Mouse (Mus musculus) hindbrain, embryonic 13.5 days (tissue): Measurements from ENCODE around the gene Pde2a. TPM values are rescaled to one million over a fixed set of nuclear protein-coding genes. Genes with fewer than 3 reads are reported as not detected.

ENCODE experiments used
- ATAC-seq: fragments of 200-750 bp; cut with Nextera tagmentation; 2 replicates; pipeline ENCODE4 v1.8.0; 2017; ENCODE audit warnings: moderate TSS enrichment; ENCODE audit not compliant: low FRiP score
- H3K27ac ChIP-seq: fragments of 300-500 bp; sonication (generic); 2 replicates; pipeline ENCODE4 v1.5.1; 2015; ENCODE audit warnings: inconsistent platforms, mild to moderate bottlenecking, moderate library complexity
- H3K27me3 ChIP-seq: fragments of 300-500 bp; sonication (generic); 2 replicates; pipeline ENCODE4 v1.6.1; 2015; ENCODE audit warnings: mild to moderate bottlenecking, inconsistent platforms
- H3K36me3 ChIP-seq: fragments of 300-500 bp; sonication (generic); 2 replicates; pipeline ENCODE4 v1.6.1; 2015; ENCODE audit warnings: mild to moderate bottlenecking, inconsistent platforms
- H3K4me1 ChIP-seq: fragments of 300-500 bp; sonication (generic); replicated peaks from 2 replicates; pipeline ENCODE4 v1.6.1; 2015; ENCODE audit warnings: inconsistent platforms
- H3K4me2 ChIP-seq: fragments of 300-500 bp; sonication (generic); 2 replicates; pipeline ENCODE4 v1.6.1; 2015; ENCODE audit warnings: inconsistent platforms, mild to moderate bottlenecking, moderate library complexity
- H3K4me3 ChIP-seq: fragments of 300-500 bp; sonication (generic); 2 replicates; pipeline ENCODE4 v1.5.1; 2015; ENCODE audit warnings: mild to moderate bottlenecking, inconsistent platforms
- H3K9ac ChIP-seq: fragments of 300-500 bp; sonication (generic); 2 replicates; pipeline ENCODE4 v1.6.1; 2015; ENCODE audit warnings: mild to moderate bottlenecking, inconsistent platforms
- H3K9me3 ChIP-seq: fragments of 300-500 bp; sonication (generic); 2 replicates; pipeline ENCODE4 v1.6.1; 2016; ENCODE audit warnings: inconsistent platforms
- WGBS: fragments of 180-500 bp; shearing (Covaris S2); methylation state at CpG from one replicate; pipeline ENCODE4 v1.1.7; 2015; 5-methylcytosine and 5-hydroxymethylcytosine counted together
- polyA plus RNA-seq: library from polyadenylated mRNA; unstranded; fragments of >200 nt; fragmentation: Nextera tagmentation; extraction: Ambion mirVana; gene quantifications from 2 replicates; pipeline ENCODE4 v1.2.1, GENCODE M21; 2015

Gene Pde2a
- polyA plus RNA-seq, 1 experiment from 2014 or later = 28.8 TPM

DNA sequence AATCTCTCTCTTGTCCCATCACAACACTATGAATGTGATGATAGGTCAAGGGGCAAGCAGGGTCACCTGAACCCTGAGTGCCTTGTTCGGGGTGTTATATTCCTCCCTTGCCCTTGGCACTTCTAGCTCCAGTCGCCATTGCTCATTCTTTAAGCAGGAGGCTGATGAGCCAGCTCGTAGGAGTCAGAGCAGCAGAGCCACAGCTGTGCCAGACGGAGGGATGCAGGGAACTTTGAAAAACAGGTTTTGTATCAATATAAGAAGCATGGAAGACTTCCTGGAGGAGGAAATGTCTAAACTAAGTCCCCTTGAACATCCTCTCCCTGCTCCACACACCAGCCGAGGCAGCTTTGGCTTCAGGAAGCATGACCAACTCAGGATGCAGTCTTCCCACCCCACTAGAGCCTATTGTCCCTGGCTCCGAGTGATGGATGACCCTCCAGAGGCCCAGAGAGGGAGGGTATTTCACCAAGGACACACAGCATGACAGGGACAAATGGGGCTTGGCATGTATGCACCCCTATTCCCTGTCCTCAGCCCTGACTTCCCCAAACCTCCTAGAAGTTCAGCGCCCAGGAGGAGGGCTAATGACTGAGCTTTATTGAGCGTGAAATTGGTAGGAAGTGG, 60.5 kb downstream of the Pde2a start:
- peaks cover 35% of the 10 kb centered on the region for H3K4me1 ChIP-seq
- WGBS = 47% methylated on average over 8 of the region's 8 CpGs
- H3K9ac ChIP-seq = no peak overlapping the region
- no peak overlapping the region for H3K27ac ChIP-seq
- H3K9me3 ChIP-seq = no peaks in the 10 kb centered on the region
- no peaks in the 10 kb centered on the region; the same call in 1 of the 2 replicates for H3K36me3 ChIP-seq
- no peaks in the 10 kb centered on the region for H3K27me3 ChIP-seq
- H3K4me2 ChIP-seq = no peak overlapping the region
- H3K4me3 ChIP-seq = no peak overlapping the region
- peak; percentile 68 for ATAC-seq

DNA sequence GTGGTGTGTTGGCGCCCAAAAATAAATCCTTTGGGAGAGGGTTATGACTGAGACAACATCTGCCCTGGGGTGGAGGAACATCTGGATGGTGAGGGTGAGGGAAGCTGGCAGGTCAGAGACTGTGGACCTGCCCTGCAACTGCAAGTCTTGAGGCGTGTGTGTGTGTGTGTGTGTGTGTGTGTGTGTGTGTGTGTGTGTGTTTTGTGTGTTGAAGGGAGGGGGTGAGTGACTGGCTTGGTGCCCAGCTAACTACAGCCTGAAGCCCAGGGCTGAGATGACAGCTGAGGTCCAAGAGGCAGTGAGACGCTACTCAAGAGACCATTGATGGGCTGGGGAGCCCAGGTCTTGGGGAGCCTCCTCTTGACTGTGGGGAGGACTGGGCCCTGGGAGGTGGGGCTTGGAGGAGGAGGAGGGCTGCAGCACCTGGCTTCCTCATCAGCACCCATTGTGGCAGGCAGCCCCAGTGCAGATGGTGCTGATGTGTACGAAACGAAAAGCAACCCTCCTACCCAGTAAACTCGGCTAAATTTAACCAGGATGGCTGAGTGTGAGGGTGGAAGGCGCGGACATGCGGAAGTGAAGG, 61.1 kb downstream of the Pde2a start:
- WGBS = 61% methylated on average over 9 of the region's 9 CpGs
- ATAC-seq = peak; percentile 44
- peaks cover 32% of the 10 kb centered on the region for H3K4me1 ChIP-seq

DNA sequence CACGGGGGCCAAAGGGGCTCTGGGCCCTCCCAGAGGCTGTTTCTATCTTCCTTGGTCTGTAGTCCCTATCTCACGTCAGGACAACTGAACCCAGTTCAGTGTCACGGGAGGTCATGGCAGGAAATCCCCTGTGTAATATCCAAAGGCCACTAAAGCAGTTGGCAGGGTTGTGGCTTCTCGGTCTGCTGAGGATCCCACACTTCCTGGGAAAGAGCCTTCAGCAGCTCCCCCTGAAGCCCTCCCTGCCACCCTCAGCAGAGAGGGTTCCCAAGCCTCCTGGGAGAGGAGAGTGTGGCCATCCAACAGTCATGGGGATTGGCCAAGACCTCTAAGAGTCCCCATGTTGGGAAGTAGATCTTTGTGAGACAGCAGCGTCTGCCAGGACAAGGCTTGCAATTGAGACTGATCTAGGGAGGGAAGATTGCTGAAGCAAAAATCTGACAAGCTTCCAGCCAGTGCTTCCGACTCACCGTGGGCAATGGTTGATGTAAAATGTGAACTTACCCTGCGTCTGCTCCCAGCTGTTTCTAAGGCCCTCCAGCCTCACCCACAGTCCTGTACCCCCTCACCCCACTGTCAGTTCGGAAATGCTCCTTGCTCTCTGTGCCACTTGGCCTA, 62.1 kb downstream of the Pde2a start:
- H3K9me3 ChIP-seq = no peaks in the 10 kb centered on the region
- H3K27ac ChIP-seq = no peak overlapping the region
- H3K27me3 ChIP-seq = no peaks in the 10 kb centered on the region
- ATAC-seq = no peak
- H3K4me2 ChIP-seq = no peak overlapping the region
- 81% methylated on average over 9 of the region's 9 CpGs for WGBS
- H3K4me1 ChIP-seq = peaks cover 27% of the 10 kb centered on the region
- H3K4me3 ChIP-seq = no peak overlapping the region
- no peak overlapping the region for H3K9ac ChIP-seq
- no peaks in the 10 kb centered on the region; the same call in 1 of the 2 replicates for H3K36me3 ChIP-seq

More for the DNA sequence above, 61.1 kb downstream of the Pde2a start:
- Histone ChIP-seq H3K27me3 (no peaks in the 10 kb centered on the region), H3K36me3 (no peaks in the 10 kb centered on the region; the same call in 1 of the 2 replicates), H3K4me3 (no peak overlapping the region), H3K9me3 (no peaks in the 10 kb centered on the region), H3K4me2 (no peak overlapping the region), H3K27ac (peak overlapping the region; percentile 19; the same call in 1 of the 2 replicates), H3K9ac (no peak overlapping the region)

DNA sequence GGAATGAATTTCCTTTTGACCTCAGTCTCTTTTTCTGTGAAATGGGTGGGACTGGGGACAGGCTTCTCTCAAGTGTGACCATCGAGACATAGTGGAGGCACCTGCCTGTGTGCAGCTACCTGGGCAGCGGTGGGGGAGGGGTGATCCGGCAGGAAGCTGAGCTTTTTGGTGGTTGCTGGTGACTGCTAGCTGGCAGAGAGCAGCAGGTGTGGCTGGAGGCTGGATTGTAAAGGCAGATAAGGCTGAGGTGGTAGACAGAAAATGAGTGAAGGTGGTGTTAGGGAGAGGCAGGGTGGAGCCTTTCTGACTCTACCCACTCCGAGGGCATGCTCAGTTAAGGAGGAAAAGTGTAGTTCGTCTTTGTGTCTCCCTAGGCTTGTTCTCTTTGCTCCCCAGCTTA, 65.6 kb downstream of the Pde2a start:
- H3K36me3 ChIP-seq = no peaks in the 10 kb centered on the region; the same call in 1 of the 2 replicates
- no peaks in the 10 kb centered on the region for H3K27me3 ChIP-seq
- no peak overlapping the region for H3K27ac ChIP-seq
- no peak overlapping the region for H3K4me2 ChIP-seq
- no peak overlapping the region for H3K9ac ChIP-seq
- no peak overlapping the region for H3K4me3 ChIP-seq
- peaks cover 16% of the 10 kb centered on the region for H3K4me1 ChIP-seq
- 78% methylated on average over 5 of the region's 5 CpGs for WGBS
- ATAC-seq = no peak
- no peaks in the 10 kb centered on the region for H3K9me3 ChIP-seq

DNA sequence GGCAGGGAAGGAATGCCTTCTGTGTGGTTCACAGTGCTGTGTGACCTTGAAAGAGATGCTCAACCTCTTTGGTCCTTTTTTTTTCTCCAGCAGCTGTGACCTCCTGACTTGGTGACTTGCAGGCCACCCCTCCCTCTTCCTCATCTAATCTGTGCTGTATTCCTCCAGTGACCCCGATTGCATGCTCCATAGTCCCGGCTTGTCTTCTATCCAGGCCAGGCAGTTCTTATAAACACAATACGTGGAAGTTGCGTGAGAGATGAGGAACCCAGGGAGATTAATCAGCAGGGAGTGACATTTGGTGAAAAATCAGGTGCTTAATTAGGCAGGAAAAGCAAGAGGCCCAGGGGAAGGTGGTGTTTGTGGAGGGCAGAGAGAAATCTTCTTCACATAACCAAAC, 69.5 kb downstream of the Pde2a start:
- H3K9ac ChIP-seq = no peak overlapping the region
- no peak overlapping the region for H3K27ac ChIP-seq
- H3K9me3 ChIP-seq = no peaks in the 10 kb centered on the region
- no peak overlapping the region for H3K4me3 ChIP-seq
- WGBS = 55% methylated on average over 4 of the region's 4 CpGs
- H3K4me2 ChIP-seq = no peak overlapping the region
- no peak for ATAC-seq
- H3K27me3 ChIP-seq = no peaks in the 10 kb centered on the region
- H3K36me3 ChIP-seq = no peaks in the 10 kb centered on the region; the same call in 1 of the 2 replicates
- H3K4me1 ChIP-seq = no peaks in the 10 kb centered on the region

DNA sequence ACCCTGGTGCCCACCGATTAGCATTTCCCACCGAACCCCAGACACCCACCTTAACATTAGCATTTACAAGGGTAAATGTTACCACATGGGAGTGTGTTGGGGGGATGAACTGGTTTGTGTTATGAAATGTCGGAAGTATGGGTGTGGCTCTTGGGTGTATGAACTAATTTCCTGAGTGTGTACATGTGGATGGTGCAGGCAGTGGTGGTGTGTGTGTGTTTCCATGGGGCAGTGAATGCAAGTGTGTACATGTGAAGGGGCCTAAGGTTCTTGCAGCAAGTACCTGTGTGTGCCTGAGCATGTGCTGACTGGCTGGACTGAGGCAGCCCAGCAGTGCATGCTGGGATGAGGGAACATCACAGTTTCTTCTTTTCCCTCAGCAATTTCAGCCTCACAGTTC, 76.9 kb downstream of the Pde2a start:
- no peaks in the 10 kb centered on the region for H3K9me3 ChIP-seq
- no peak for ATAC-seq
- peaks cover 22% of the 10 kb centered on the region for H3K27me3 ChIP-seq
- H3K4me3 ChIP-seq = no peak overlapping the region
- no peaks in the 10 kb centered on the region for H3K4me1 ChIP-seq
- H3K9ac ChIP-seq = no peak overlapping the region
- no peak overlapping the region for H3K27ac ChIP-seq
- H3K4me2 ChIP-seq = no peak overlapping the region
- WGBS = 88% methylated on average over 3 of the region's 3 CpGs
- no peaks in the 10 kb centered on the region for H3K36me3 ChIP-seq

DNA sequence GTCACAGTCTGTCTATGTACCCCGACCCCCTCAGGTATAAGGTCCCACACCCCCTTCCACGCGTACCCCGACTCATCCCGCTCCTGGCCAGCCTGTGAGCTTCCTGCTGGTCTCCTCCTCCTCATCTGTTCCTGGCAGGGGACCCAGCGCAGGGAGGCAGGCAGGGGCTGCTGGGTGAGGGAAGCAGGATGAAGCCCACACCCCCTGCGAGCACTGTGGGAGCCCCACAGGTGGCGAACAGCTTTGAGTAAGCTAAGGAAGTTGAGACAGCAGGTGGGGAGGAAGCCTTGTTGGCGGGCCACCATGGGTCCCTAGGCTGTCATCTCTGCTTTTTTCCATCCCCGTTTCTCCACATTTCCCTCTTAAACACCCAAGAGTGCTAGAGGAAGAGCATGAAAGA, 77.8 kb downstream of the Pde2a start:
- H3K36me3 ChIP-seq = no peaks in the 10 kb centered on the region
- no peaks in the 10 kb centered on the region for H3K9me3 ChIP-seq
- H3K4me1 ChIP-seq = peaks cover 2% of the 10 kb centered on the region; the same call in 1 of the 2 replicates
- ATAC-seq = no peak
- H3K9ac ChIP-seq = no peak overlapping the region
- H3K27me3 ChIP-seq = peaks cover 30% of the 10 kb centered on the region
- no peak overlapping the region for H3K4me3 ChIP-seq
- 63% methylated on average over 10 of the region's 10 CpGs for WGBS
- H3K27ac ChIP-seq = no peak overlapping the region
- H3K4me2 ChIP-seq = no peak overlapping the region

DNA sequence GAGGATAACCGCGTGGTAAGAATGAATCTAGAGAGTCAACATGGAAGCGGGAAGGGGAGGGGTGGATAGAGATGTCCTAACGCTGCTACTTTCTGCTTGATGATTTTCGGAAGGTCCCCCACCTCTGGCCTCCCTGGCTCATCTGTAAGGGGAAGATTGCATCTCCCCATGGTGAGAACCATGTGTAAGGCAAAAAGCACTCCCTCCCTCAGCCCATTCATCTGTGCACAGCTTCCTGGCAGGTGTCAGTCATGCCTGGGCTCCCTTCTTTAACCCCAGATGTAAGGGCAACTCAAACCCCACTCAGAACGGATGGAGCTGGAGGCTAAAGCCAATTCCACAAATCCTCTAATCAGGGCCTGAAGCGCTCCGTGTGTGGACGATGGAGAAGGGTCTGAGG, 78.2 kb downstream of the Pde2a start:
- Histone ChIP-seq H3K36me3 (no peaks in the 10 kb centered on the region), H3K4me1 (peaks cover 6% of the 10 kb centered on the region; the same call in 1 of the 2 replicates), H3K27me3 (peaks cover 35% of the 10 kb centered on the region), H3K9ac (no peak overlapping the region), H3K9me3 (no peaks in the 10 kb centered on the region), H3K4me2 (no peak overlapping the region), H3K27ac (no peak overlapping the region), H3K4me3 (no peak overlapping the region)
- 81% methylated on average over 9 of the region's 9 CpGs for WGBS
- no peak for ATAC-seq

DNA sequence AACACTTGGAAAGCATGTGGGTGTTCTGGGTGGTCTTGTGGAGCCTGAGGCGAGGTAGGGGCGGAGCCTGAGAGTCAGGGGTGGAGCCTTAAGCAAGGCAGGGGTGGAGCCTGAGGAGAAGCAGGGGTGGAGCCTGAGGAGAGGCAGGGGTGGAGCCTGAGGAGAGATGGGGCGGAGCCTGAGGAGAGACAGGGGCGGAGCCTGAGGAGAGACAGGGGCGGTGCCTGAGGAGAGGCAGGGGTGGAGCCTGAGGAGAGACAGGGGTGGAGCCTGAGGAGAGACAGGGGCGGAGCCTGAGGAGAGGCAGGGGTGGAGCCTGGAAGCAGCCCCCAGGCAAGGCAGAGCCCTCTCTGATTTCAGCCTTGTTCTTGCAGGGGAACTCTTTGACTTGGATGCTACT, 79.7 kb downstream of the Pde2a start:
- H3K9ac ChIP-seq = no peak overlapping the region
- peaks cover 49% of the 10 kb centered on the region for H3K27me3 ChIP-seq
- 92% methylated on average over 6 of the region's 6 CpGs for WGBS
- no peaks in the 10 kb centered on the region for H3K36me3 ChIP-seq
- H3K4me2 ChIP-seq = no peak overlapping the region
- H3K4me3 ChIP-seq = no peak overlapping the region
- peaks cover 10% of the 10 kb centered on the region for H3K4me1 ChIP-seq
- H3K9me3 ChIP-seq = no peaks in the 10 kb centered on the region
- H3K27ac ChIP-seq = no peak overlapping the region
- ATAC-seq = no peak

DNA sequence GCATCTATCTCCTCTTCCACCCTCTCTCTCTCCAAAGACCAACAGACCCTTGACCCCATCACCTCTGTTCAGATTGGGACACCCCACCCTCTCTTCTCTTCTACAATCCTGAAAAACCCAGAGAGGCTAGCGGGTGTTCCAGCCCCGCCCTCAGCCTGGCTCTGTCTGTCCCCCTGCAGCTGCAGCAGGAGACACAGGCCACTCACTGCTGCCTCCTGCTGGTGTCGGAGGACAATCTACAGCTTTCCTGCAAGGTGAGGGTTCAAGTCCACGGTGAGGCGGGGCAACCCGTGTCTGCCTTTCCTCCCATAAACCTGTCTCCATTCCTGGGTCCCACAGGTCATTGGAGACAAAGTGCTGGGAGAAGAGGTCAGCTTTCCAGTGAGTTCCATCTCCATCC, 80.2 kb downstream of the Pde2a start:
- H3K27me3 ChIP-seq = peaks cover 49% of the 10 kb centered on the region
- 75% methylated on average over 6 of the region's 6 CpGs for WGBS

DNA sequence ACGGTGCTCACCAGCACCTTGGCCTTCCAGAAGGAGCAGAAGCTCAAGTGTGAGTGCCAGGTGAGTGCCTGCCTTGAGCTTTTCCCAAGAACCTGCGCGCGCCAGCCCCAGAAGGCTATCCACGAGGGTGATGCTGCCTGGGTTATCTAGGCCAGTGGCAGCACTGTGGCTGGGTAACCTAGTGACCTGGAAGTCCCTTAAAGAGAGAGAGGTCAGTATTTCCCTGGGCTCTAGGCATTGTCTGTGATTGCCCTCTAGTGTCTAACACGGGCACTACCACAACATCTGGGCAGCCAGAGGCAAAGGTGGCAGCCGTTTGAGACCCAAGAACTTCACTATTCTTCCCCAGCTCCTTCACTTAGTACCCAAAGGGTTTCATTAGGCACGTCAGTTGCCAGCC, 81.9 kb downstream of the Pde2a start:
- Histone ChIP-seq H3K4me3 (no peak overlapping the region), H3K9ac (no peak overlapping the region), H3K27me3 (peaks cover 42% of the 10 kb centered on the region), H3K4me1 (peaks cover 10% of the 10 kb centered on the region), H3K9me3 (no peaks in the 10 kb centered on the region), H3K36me3 (no peaks in the 10 kb centered on the region), H3K27ac (no peak overlapping the region), H3K4me2 (no peak overlapping the region)
- 28% methylated on average over 8 of the region's 8 CpGs for WGBS
- no peak for ATAC-seq

More for the DNA sequence above, 80.2 kb downstream of the Pde2a start:
- no peak overlapping the region for H3K27ac ChIP-seq
- H3K4me1 ChIP-seq = peaks cover 10% of the 10 kb centered on the region
- H3K4me3 ChIP-seq = no peak overlapping the region
- no peak for ATAC-seq
- no peak overlapping the region for H3K4me2 ChIP-seq
- H3K36me3 ChIP-seq = no peaks in the 10 kb centered on the region
- no peaks in the 10 kb centered on the region for H3K9me3 ChIP-seq
- no peak overlapping the region for H3K9ac ChIP-seq

DNA sequence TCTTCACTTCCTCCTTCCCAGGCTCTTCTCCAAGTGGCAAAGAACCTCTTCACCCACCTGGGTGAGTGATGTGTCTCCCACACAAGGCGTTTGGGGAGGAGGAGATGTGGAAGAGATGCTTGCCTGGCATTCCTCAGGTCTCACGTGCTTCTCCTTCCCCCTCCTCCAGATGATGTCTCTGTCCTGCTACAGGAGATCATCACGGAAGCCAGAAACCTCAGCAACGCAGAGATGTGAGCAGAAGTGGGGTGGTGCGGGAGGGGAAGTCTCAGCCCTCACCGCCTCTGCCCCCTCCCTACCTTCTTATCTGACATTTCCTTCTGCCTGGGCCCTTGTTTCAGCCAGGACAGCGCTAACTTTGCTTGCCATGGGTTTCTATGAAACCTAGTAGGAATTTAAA, 82.3 kb downstream of the Pde2a start:
- Histone ChIP-seq H3K4me1 (peaks cover 10% of the 10 kb centered on the region), H3K9me3 (no peaks in the 10 kb centered on the region), H3K36me3 (no peaks in the 10 kb centered on the region), H3K27ac (no peak overlapping the region), H3K9ac (no peak overlapping the region), H3K4me2 (no peak overlapping the region), H3K4me3 (no peak overlapping the region), H3K27me3 (peaks cover 42% of the 10 kb centered on the region)
- no peak for ATAC-seq
- 51% methylated on average over 7 of the region's 7 CpGs for whole genome bisulfite sequencing
